Mouse (Mus musculus) spleen, adult 2 months (tissue): ENCODE results near the gene Tspan12.

Experiments
- CTCF ChIP-seq: fragments of 200-500 bp; IDR thresholded peaks from 2 replicates; pipeline ENCODE4 v1.5.1; 2011; ENCODE audit warnings: mild to moderate bottlenecking, inconsistent platforms; ENCODE audit not compliant: insufficient read depth, insufficient read length, insufficient replicate concordance; ENCODE audit errors: extremely low read depth
- POLR2A ChIP-seq: fragments of 200-500 bp; IDR thresholded peaks from 2 replicates; pipeline ENCODE4 v1.6.1; 2011; ENCODE audit warnings: low read depth, low read length, inconsistent platforms

DNA sequence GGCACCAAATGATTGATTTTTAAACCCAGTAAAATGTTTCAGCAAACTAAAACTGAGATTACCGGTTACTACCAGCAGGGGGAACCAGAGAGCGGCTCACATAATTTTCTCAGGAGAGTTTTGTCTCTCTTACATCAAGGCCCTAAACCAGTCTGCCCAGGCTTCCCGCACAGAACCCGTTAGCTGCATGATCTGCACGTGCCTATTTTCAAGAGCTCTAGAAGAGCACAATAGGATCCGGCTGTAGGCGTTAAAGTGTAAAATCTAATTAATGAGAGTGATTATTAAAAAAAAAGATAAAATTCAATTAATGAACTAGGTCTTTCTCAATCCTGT lies 57.3 kb downstream of the Tspan12 start:
- TF ChIP-seq CTCF (peak; percentile 19; the same call in 1 of the 2 replicates), POLR2A (no peak)
